Comparison of ENCODE assay signal across 12 mouse cellular contexts in genomic region chr12:105016639-105017038, GRCm38 (mm10). TPM values are rescaled to one million over a fixed set of nuclear protein-coding genes. Genes with fewer than 3 reads are reported as not detected.
A peak's percentile ranks its signal among the peaks of the same experiment; 100 is the strongest.
DNase-seq lines count a peak whose midpoint lies in the region; ATAC-seq lines count a peak whose summit lies in the region.
"Had no signal": no experiment of that assay in that cellular context is flagged by ENCODE, and none has a peak within 500 bp of the region (broad histone marks: within the 10 kb centered on the region; RNA-seq: fewer than 3 reads in every experiment).

No protein-coding gene starts in this region.

- no peak overlapping the region for H3K4me3 ChIP-seq in forebrain, embryonic 14.5 days (ENCODE audit: low read depth, low read length)
- H3K4me3 ChIP-seq in kidney, embryonic 15.5 days (replicated peaks) = no peak overlapping the region
- H3K4me3 ChIP-seq in neural tube, embryonic 14.5 days (ENCODE audit: low read depth, low read length) = no peak overlapping the region
- H3K4me3 ChIP-seq: embryonic facial prominence, embryonic 12.5 days had no signal

- H3K9ac ChIP-seq in forebrain, embryonic 14.5 days (ENCODE audit: low read length) = no peak overlapping the region
- H3K9ac ChIP-seq in kidney, embryonic 15.5 days = no peak overlapping the region
- no peak overlapping the region for H3K9ac ChIP-seq in neural tube, embryonic 14.5 days (replicated peaks; ENCODE audit: low read depth, low read length)
- H3K9ac ChIP-seq: embryonic facial prominence, embryonic 12.5 days had no signal

- no peak overlapping the region for H3K4me2 ChIP-seq in forebrain, embryonic 14.5 days (ENCODE audit: low read length)
- H3K4me2 ChIP-seq in kidney, embryonic 15.5 days = peak overlapping the region; percentile 20; the same call in 1 of the 2 replicates
- no peak overlapping the region for H3K4me2 ChIP-seq in neural tube, embryonic 14.5 days (ENCODE audit: low read depth, low read length)
- H3K4me2 ChIP-seq: embryonic facial prominence, embryonic 12.5 days had no signal

- intact Hi-C loops in left cerebral cortex, postnatal 4 days (cut with DNase I) = no loop called here
- intact Hi-C loops in left cerebral cortex, postnatal 25 days (cut with DNase I) = no loop called here

- DNase-seq in left cerebral cortex, postnatal 4 days = peak; percentile 76
- no peak for DNase-seq in left cerebral cortex, postnatal 25 days (ENCODE audit: low spot score in 2 of 2)
- DNase-seq in forebrain, embryonic 14.5 days (ENCODE audit: low spot score) = peak; percentile 52
- no peak for DNase-seq in spleen, adult 12 weeks (ENCODE audit: low spot score)
- DNase-seq: adrenal gland, postnatal 36 days; gastrocnemius, postnatal 36 days; heart, postnatal 36 days; thymus, postnatal 14 days had no signal

- H3K27ac ChIP-seq in forebrain, embryonic 14.5 days (ENCODE audit: low read depth, low read length) = peak overlapping the region; percentile 39; the same call in 1 of the 2 replicates
- peak overlapping the region; percentile 72 for H3K27ac ChIP-seq in kidney, embryonic 15.5 days
- H3K27ac ChIP-seq in neural tube, embryonic 14.5 days (ENCODE audit: low read depth, low read length) = peak overlapping the region; percentile 60
- H3K27ac ChIP-seq: embryonic facial prominence, embryonic 12.5 days had no signal

- ATAC-seq in forebrain, embryonic 14.5 days = no peak
- ATAC-seq in kidney, embryonic 15.5 days (replicated peaks; ENCODE audit: low FRiP score) = peak; percentile 86
- peak; percentile 76 for ATAC-seq in neural tube, embryonic 14.5 days (ENCODE audit: low read depth)
- no peak for ATAC-seq in megakaryocyte, adult 5-6 weeks (ENCODE audit: poor library complexity, severe bottlenecking)

- no peaks in the 10 kb centered on the region for H3K9me3 ChIP-seq in forebrain, embryonic 14.5 days (replicated peaks; ENCODE audit: control insufficient read depth, low read length)
- H3K9me3 ChIP-seq in kidney, embryonic 15.5 days (replicated peaks) = no peaks in the 10 kb centered on the region
- H3K9me3 ChIP-seq in neural tube, embryonic 14.5 days (ENCODE audit: control insufficient read depth, low read length) = no peaks in the 10 kb centered on the region
- H3K9me3 ChIP-seq: embryonic facial prominence, embryonic 12.5 days had no signal

- no peaks in the 10 kb centered on the region for H3K27me3 ChIP-seq in forebrain, embryonic 14.5 days (replicated peaks; ENCODE audit: control insufficient read depth, insufficient read depth, low read length)
- H3K27me3 ChIP-seq in kidney, embryonic 15.5 days = peaks cover 7% of the 10 kb centered on the region; the same call in 1 of the 2 replicates
- no peaks in the 10 kb centered on the region for H3K27me3 ChIP-seq in neural tube, embryonic 14.5 days (ENCODE audit: control insufficient read depth, insufficient read depth, low read length)

- no peaks in the 10 kb centered on the region for H3K36me3 ChIP-seq in forebrain, embryonic 14.5 days (ENCODE audit: control insufficient read depth, insufficient read depth, low read length)
- no peaks in the 10 kb centered on the region for H3K36me3 ChIP-seq in kidney, embryonic 15.5 days
- no peaks in the 10 kb centered on the region for H3K36me3 ChIP-seq in neural tube, embryonic 14.5 days (ENCODE audit: control insufficient read depth, insufficient read depth, low read length)
- H3K36me3 ChIP-seq: embryonic facial prominence, embryonic 12.5 days had no signal

- H3K4me1 ChIP-seq in forebrain, embryonic 14.5 days (ENCODE audit: control insufficient read depth, insufficient read depth, low read length) = 0 out of 2 replicates have a peak, but pooled peaks cover 3% of the 10 kb centered on the region
- peaks cover 23% of the 10 kb centered on the region for H3K4me1 ChIP-seq in kidney, embryonic 15.5 days
- H3K4me1 ChIP-seq in neural tube, embryonic 14.5 days (ENCODE audit: control insufficient read depth, insufficient read depth, low read length) = no peaks in the 10 kb centered on the region
- H3K4me1 ChIP-seq: embryonic facial prominence, embryonic 12.5 days had no signal

- WGBS in forebrain, embryonic 14.5 days = 52% methylated on average over 10 of the region's 10 CpGs
- WGBS in kidney, embryonic 15.5 days = 51% methylated on average over 10 of the region's 10 CpGs
- 42% methylated on average over 10 of the region's 10 CpGs for WGBS in neural tube, embryonic 14.5 days

RNA-seq across cellular contexts. Expression of gene Syne3, which starts 7.0 kb away (rescaled TPM):
- 1 to 10 TPM in 1 of 2 experiments, under 1 TPM in 1; 0.82 to 1.4 TPM for total RNA-seq in left cerebral cortex, postnatal 4 days (2021)
- total RNA-seq in left cerebral cortex, postnatal 25 days (2021) = 1 to 10 TPM in 1 of 2 experiments, under 1 TPM in 1; 0.98 to 1.3 TPM
- polyA plus RNA-seq in forebrain, embryonic 14.5 days (2014; fragmentation: Nextera tagmentation; extraction: Ambion mirVana) = 0.08 and 0.22 TPM in 2 replicates
- 0.82 TPM in 2 replicates for polyA plus RNA-seq in kidney, embryonic 15.5 days (2015; fragmentation: Nextera tagmentation; extraction: Ambion mirVana)
- 0.23 and 0.26 TPM in 2 replicates for polyA plus RNA-seq in neural tube, embryonic 14.5 days (2014; fragmentation: Nextera tagmentation; extraction: Ambion mirVana)
- total RNA-seq in megakaryocyte, adult 5-6 weeks (2015) = 14.1 and 17.8 TPM in 2 replicates
- 26.9 and 28.4 TPM in 2 replicates for total RNA-seq in megakaryocyte, adult 5-6 weeks (2017)

RNA-seq across cellular contexts. Expression of gene Glrx5, which starts 15.8 kb away (rescaled TPM):
- 10 to 100 TPM; 50.6 to 56.2 TPM for total RNA-seq in left cerebral cortex, postnatal 4 days (2021)
- total RNA-seq in left cerebral cortex, postnatal 25 days (2021) = 10 to 100 TPM; 50.8 to 53.6 TPM
- 154 and 173 TPM in 2 replicates for polyA plus RNA-seq in forebrain, embryonic 14.5 days (2014; fragmentation: Nextera tagmentation; extraction: Ambion mirVana)
- polyA plus RNA-seq in kidney, embryonic 15.5 days (2015; fragmentation: Nextera tagmentation; extraction: Ambion mirVana) = 159 and 184 TPM in 2 replicates
- 190 and 200 TPM in 2 replicates for polyA plus RNA-seq in neural tube, embryonic 14.5 days (2014; fragmentation: Nextera tagmentation; extraction: Ambion mirVana)
- total RNA-seq in megakaryocyte, adult 5-6 weeks (2015) = 24.8 and 35.1 TPM in 2 replicates
- total RNA-seq in megakaryocyte, adult 5-6 weeks (2017) = 10.0 and 10.7 TPM in 2 replicates

Comparison
In these comparisons a context has a peak if more than half of its experiments do, and no peak if none do; other contexts are left out.
1. DNase-seq: peak in left cerebral cortex, postnatal 4 days (single experiment) and forebrain, embryonic 14.5 days (single experiment); none in left cerebral cortex, postnatal 25 days (0 of 2) and spleen, adult 12 weeks (single experiment).
2. ATAC-seq: peak in kidney, embryonic 15.5 days (single experiment) and neural tube, embryonic 14.5 days (single experiment); none in forebrain, embryonic 14.5 days (single experiment) and megakaryocyte, adult 5-6 weeks (single experiment).
3. RNA of gene Syne3, which starts 7.0 kb away (total RNA-seq): 14.1 to 28.4 TPM in megakaryocyte, adult 5-6 weeks; 0.82 to 1.4 TPM in left cerebral cortex, postnatal 4 days and 0.98 to 1.3 TPM in left cerebral cortex, postnatal 25 days; every median in the first group is over 4 times any median in the second.
4. Peak in every context shown above with its lines, with median percentiles within 50 percentile points of each other: H3K27ac ChIP-seq.